Mouse (Mus musculus): ENCODE measurements around the gene Tubd1.
"Not testable (repeated sequence)": the region's sequence is repeated elsewhere in the genome, so short reads cannot be mapped to it uniquely, and the experiment has no call there.

The Tubd1 gene

GRCm38 (mm10) chr11:86544639-86545299, at the start of gene Tubd1, which contains the start of gene Rps6kb1:
Gene Tubd1, plus strand, starts transcription at chr11:86544991.
Gene Rps6kb1, minus strand, starts transcription at chr11:86544805.
- DNase-seq = peak; percentile 100

GRCm38 (mm10) chr11:86497356-86497755, 47.4 kb upstream of the Tubd1 start:
- DNase-seq = no peak

GRCm38 (mm10) chr11:86497908-86498307, 46.9 kb upstream of the Tubd1 start:
- no peak for DNase-seq

GRCm38 (mm10) chr11:86500795-86501194, 44.0 kb upstream of the Tubd1 start:
- no peak for DNase-seq

GRCm38 (mm10) chr11:86503121-86503520, 41.7 kb upstream of the Tubd1 start:
- DNase-seq = no peak

- DNase-seq = no peak
Measured at GRCm38 (mm10) chr11:86507334-86507733, 37.5 kb upstream of the Tubd1 start.

- no peak for DNase-seq
Measured at GRCm38 (mm10) chr11:86507991-86508390, 36.8 kb upstream of the Tubd1 start.

GRCm38 (mm10) chr11:86516620-86517019, 28.2 kb upstream of the Tubd1 start:
- peak; percentile 5 for DNase-seq

- DNase-seq = no peak
Measured at GRCm38 (mm10) chr11:86517229-86517628, 27.6 kb upstream of the Tubd1 start.

GRCm38 (mm10) chr11:86519751-86520150, 25.0 kb upstream of the Tubd1 start:
- no peak for DNase-seq

- DNase-seq = no peak
Measured at GRCm38 (mm10) chr11:86527528-86527927, 17.3 kb upstream of the Tubd1 start.

GRCm38 (mm10) chr11:86532834-86533233, 12.0 kb upstream of the Tubd1 start:
- DNase-seq = peak; percentile 49

GRCm38 (mm10) chr11:86533302-86533701, 11.5 kb upstream of the Tubd1 start:
- DNase-seq = not testable (repeated sequence)

GRCm38 (mm10) chr11:86534201-86534910, 10.4 kb upstream of the Tubd1 start:
- no peak for DNase-seq

GRCm38 (mm10) chr11:86538786-86539185, 6.0 kb upstream of the Tubd1 start:
- no peak for DNase-seq

- peak; percentile 13 for DNase-seq
Measured at GRCm38 (mm10) chr11:86539716-86540475, 4.9 kb upstream of the Tubd1 start.

- DNase-seq = no peak
Measured at GRCm38 (mm10) chr11:86540476-86540845, 4.3 kb upstream of the Tubd1 start.

- DNase-seq = no peak
Measured at GRCm38 (mm10) chr11:86542851-86543250, 1.9 kb upstream of the Tubd1 start.

GRCm38 (mm10) chr11:86543960-86544638, 692 bp upstream of the Tubd1 start:
- peak; percentile 30 for DNase-seq

- DNase-seq = no peak
Measured at GRCm38 (mm10) chr11:86545556-86545955, 765 bp downstream of the Tubd1 start.

GRCm38 (mm10) chr11:86547412-86547811, 2.6 kb downstream of the Tubd1 start:
- peak; percentile 30 for DNase-seq

- DNase-seq = no peak
Measured at GRCm38 (mm10) chr11:86553525-86553924, 8.7 kb downstream of the Tubd1 start.

- no peak for DNase-seq
Measured at GRCm38 (mm10) chr11:86558258-86558657, 13.5 kb downstream of the Tubd1 start.

Measured in lung, postnatal 36 days (tissue).